Mouse (Mus musculus) embryonic facial prominence, embryonic 10.5 days (tissue): ENCODE measurements around the gene Ubxn6. TPM values are rescaled to one million over a fixed set of nuclear protein-coding genes. Genes with fewer than 3 reads are reported as not detected.
A peak's percentile ranks its signal among the peaks of the same experiment; 100 is the strongest.
"Not testable (repeated sequence)": the region's sequence is repeated elsewhere in the genome, so short reads cannot be mapped to it uniquely, and the experiment has no call there.

ENCODE experiments used
- DNase-seq: peaks from one replicate; pipeline ENCODE4 v3.0.0-alpha.2; 2017; ENCODE audit warnings: low spot score
- H3K27ac ChIP-seq: fragments of 300-500 bp; sonication (generic); replicated peaks from 2 replicates; pipeline ENCODE4 v1.5.1; 2016; ENCODE audit warnings: mild to moderate bottlenecking
- H3K27me3 ChIP-seq: fragments of 300-500 bp; sonication (generic); replicated peaks from 2 replicates; pipeline ENCODE4 v1.6.1; 2016; ENCODE audit warnings: low read depth, mild to moderate bottlenecking; ENCODE audit not compliant: poor library complexity, severe bottlenecking
- H3K36me3 ChIP-seq: fragments of 300-500 bp; sonication (generic); replicated peaks from 2 replicates; pipeline ENCODE4 v1.6.1; 2016; ENCODE audit warnings: mild to moderate bottlenecking, moderate library complexity
- H3K4me1 ChIP-seq: fragments of 300-500 bp; sonication (generic); 2 replicates; pipeline ENCODE4 v1.6.1; 2016
- H3K4me3 ChIP-seq: fragments of 300-500 bp; sonication (generic); 2 replicates; pipeline ENCODE4 v1.5.1; 2016; ENCODE audit warnings: mild to moderate bottlenecking, moderate library complexity
- H3K9me3 ChIP-seq: fragments of 300-500 bp; sonication (generic); 2 replicates; pipeline ENCODE4 v1.6.1; 2016; ENCODE audit warnings: mild to moderate bottlenecking
- WGBS: fragments of 180-500 bp; shearing (Covaris S2); methylation state at CpG from one replicate; pipeline ENCODE4 v1.1.7; 2016; 5-methylcytosine and 5-hydroxymethylcytosine counted together
- polyA plus RNA-seq: library from polyadenylated mRNA; unstranded; fragments of >200 nt; fragmentation: Nextera tagmentation; extraction: Ambion mirVana; gene quantifications from 2 replicates; pipeline ENCODE4 v1.2.1, GENCODE M21; 2016

Ubxn6 gene
- polyA plus RNA-seq, 1 experiment from 2014 or later = 36.8 TPM

DNA sequence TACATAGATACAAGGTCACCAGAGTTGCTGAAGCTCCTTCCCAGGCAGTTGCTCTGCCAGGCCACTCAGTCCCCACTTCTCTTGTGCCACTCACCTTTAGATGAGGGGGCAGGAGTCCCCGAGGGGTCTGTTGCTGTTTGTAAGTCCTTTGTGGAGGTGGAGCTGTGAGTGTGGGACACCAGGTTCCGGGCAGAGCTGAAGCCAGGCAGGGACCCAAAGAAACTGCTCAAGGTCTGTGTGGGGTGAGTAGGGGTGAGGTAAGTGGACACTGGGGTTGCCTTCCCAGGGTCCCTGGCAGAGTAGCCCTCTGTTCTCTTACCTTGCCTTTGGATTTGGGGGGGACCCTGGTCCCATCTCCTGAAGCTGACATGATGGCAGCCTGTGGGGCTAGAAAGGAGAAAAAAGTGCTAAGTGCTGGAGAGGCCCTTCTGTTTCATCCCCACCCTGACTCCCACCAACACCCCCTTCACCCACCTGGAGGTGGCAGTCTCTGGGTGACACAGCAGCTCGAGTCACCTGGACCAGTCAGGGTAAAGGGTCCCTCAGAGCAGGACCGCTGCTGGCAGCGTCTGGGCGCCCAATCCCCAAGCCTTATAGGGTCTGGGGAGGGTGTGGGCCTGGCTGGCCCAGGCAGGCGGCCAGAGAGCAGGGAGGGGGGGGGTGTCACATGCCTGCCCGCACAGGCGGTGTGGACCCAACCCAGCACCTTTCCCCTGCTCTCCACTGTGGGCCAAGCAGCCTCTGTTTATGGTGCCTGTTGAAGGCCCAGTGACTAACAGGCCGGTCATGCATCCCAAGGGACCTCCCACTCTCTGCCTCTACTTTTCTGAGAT, 34.6 kb upstream of the Ubxn6 start, which contains the start of gene Plin4:
Plin4 (minus strand) TSS at position 585 of the 833 bp plus-strand sequence.
- H3K4me3 ChIP-seq = peak within 1 kb of the TSS; percentile 18; the same call in 1 of the 2 replicates
- 60% methylated on average over 10 of the region's 10 CpGs for WGBS
- peak within 1 kb of the TSS; percentile 6; the same call in 1 of the 2 replicates for H3K27ac ChIP-seq
- no peaks in the 10 kb centered on the region for H3K27me3 ChIP-seq
- no peaks in the 10 kb centered on the region for H3K9me3 ChIP-seq
- DNase-seq = no peak
- peaks cover 10% of the 10 kb centered on the region; the same call in 1 of the 2 replicates for H3K36me3 ChIP-seq
- no peaks in the 10 kb centered on the region for H3K4me1 ChIP-seq

- Histone ChIP-seq H3K27ac (no peak overlapping the region), H3K4me3 (no peak overlapping the region), H3K36me3 (peaks cover 17% of the 10 kb centered on the region), H3K27me3 (no peaks in the 10 kb centered on the region), H3K9me3 (no peaks in the 10 kb centered on the region), H3K4me1 (no peaks in the 10 kb centered on the region)
- DNase-seq = no peak
- 85% methylated on average over 6 of the region's 6 CpGs for WGBS
Measured at GRCm38 (mm10) chr17:56108334-56109044, 33.7 kb upstream of the Ubxn6 start.

DNA sequence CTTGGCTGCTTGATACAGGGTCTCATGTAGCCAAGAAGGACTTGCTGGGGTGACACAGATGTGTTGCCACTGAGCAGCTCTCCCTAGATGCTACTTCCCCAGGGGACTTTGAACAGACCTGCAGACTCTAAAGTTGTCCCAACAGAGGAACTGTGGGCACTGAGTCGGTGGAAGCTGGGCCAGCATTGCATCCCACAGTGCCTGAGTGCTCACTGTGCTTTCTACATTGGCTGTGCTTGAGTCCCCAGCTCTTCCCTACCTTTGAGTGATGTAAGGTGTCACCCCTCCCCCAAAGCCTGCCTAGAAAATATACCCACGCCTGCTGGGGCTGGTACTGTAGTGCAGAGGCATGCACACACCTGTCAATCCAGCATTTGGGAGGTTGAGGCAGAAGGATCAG, 32.9 kb upstream of the Ubxn6 start:
- H3K36me3 ChIP-seq = peaks cover 24% of the 10 kb centered on the region
- no peaks in the 10 kb centered on the region for H3K4me1 ChIP-seq
- no peak for DNase-seq
- no peaks in the 10 kb centered on the region for H3K9me3 ChIP-seq
- H3K27me3 ChIP-seq = no peaks in the 10 kb centered on the region
- no peak overlapping the region for H3K4me3 ChIP-seq
- no peak overlapping the region for H3K27ac ChIP-seq
- 65% methylated on average over 2 of the region's 2 CpGs for WGBS

- WGBS = 78% methylated on average over 4 of the region's 4 CpGs
Measured at GRCm38 (mm10) chr17:56106981-56107380, 32.2 kb upstream of the Ubxn6 start.

GRCm38 (mm10) chr17:56106436-56106835, 31.6 kb upstream of the Ubxn6 start:
- H3K4me3 ChIP-seq, H3K27ac ChIP-seq, H3K27me3 ChIP-seq, DNase-seq, H3K9me3 ChIP-seq, H3K4me1 ChIP-seq: not testable (repeated sequence)
- peaks cover 37% of the 10 kb centered on the region for H3K36me3 ChIP-seq
- 91% methylated on average over 4 of the region's 4 CpGs for WGBS

More at GRCm38 (mm10) chr17:56106981-56107380, 32.2 kb upstream of the Ubxn6 start:
- DNase-seq = no peak
- no peaks in the 10 kb centered on the region for H3K27me3 ChIP-seq
- H3K9me3 ChIP-seq = no peaks in the 10 kb centered on the region
- H3K36me3 ChIP-seq = peaks cover 32% of the 10 kb centered on the region
- no peak overlapping the region for H3K27ac ChIP-seq
- no peak overlapping the region for H3K4me3 ChIP-seq
- H3K4me1 ChIP-seq = no peaks in the 10 kb centered on the region

DNA sequence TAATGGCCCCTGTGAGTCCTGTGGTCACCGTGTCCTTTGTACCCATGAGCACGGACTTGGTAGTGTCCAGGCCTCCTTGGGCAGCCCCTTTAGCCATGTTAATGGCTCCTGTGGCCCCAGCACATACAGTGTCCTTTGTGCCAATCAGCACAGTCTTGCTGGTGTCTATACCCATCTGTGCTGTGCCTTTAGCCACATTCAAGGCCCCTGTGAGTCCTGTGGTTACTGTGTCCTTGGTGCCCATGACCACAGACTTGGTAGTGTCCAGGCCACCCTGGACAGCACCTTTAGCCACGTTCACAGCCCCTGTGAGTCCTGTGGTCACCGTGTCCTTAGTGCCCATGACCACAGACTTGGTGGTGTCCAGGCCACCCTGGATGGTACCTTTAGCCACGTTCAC, 30.0 kb upstream of the Ubxn6 start:
- H3K27ac ChIP-seq, H3K9me3 ChIP-seq, H3K4me3 ChIP-seq, H3K4me1 ChIP-seq, DNase-seq, H3K27me3 ChIP-seq: not testable (repeated sequence)
- peaks cover 54% of the 10 kb centered on the region for H3K36me3 ChIP-seq
- WGBS = 96% methylated on average over 3 of the region's 5 CpGs

DNA sequence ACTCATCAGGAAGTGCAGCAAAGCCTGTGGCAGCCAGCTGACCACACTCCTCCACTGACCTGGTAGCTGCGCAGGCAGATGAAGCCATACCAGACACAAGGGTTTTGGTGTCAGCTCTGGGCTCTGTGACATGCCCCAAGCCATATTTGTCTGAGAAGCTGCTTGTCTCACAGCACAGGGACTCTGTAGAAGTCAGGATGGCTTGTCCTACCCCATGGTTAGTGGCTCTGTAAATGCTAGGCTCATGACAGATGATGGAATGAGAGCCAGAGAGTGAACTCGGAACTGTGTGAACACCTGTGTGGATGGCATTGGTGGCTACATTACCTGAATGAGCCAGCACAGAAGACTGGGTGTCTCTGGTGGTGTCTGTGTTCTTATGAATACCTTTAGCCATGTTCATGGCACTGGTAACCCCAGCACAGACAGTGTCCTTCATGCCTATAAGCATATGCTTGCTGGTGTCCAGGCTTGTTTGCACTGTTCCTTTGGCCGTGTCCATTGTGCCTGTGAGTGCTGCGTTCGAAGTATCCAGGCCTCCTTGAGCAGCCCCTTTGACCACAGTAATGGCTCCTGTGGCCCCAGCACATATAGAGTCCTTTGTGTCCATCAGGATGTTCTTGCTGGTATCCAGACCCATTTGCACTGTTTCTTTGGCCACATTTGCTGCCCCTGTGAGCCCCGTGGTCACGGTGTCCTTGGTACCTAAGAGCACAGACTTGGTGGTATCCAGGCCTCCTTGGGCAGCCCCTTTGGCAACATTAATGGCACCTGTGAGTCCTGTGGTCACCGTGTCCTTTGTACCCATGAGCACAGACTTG, 28.8 kb upstream of the Ubxn6 start:
- Histone ChIP-seq H3K27ac (no peak overlapping the region), H3K4me3 (no peak overlapping the region), H3K36me3 (peaks cover 65% of the 10 kb centered on the region), H3K9me3 (no peaks in the 10 kb centered on the region), H3K27me3 (no peaks in the 10 kb centered on the region), H3K4me1 (no peaks in the 10 kb centered on the region)
- DNase-seq = no peak
- WGBS = 94% methylated on average over 8 of the region's 8 CpGs

DNA sequence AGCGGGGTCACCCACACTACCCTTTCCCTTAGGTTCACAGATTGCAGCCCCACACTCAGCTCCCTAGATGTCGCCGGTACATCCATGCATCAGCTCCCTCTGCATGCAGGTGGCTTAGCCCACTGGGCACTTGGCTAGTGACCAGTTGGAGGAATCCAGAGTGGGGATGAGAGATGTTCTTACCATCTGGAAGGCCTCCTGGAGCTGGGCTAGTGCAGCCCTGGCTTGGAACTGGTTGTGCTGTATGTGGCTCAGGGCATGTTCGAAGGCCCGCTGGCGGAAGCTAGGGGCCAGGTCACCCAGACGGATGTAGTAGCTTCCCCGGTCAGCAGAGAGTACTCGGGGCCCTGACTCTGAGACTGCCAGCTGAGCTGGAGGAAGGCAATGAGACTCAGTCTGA, 28.1 kb upstream of the Ubxn6 start:
- Histone ChIP-seq H3K27ac (no peak overlapping the region), H3K9me3 (no peaks in the 10 kb centered on the region), H3K4me3 (no peak overlapping the region), H3K36me3 (peaks cover 73% of the 10 kb centered on the region), H3K4me1 (no peaks in the 10 kb centered on the region), H3K27me3 (no peaks in the 10 kb centered on the region)
- 94% methylated on average over 9 of the region's 9 CpGs for WGBS
- no peak for DNase-seq

DNA sequence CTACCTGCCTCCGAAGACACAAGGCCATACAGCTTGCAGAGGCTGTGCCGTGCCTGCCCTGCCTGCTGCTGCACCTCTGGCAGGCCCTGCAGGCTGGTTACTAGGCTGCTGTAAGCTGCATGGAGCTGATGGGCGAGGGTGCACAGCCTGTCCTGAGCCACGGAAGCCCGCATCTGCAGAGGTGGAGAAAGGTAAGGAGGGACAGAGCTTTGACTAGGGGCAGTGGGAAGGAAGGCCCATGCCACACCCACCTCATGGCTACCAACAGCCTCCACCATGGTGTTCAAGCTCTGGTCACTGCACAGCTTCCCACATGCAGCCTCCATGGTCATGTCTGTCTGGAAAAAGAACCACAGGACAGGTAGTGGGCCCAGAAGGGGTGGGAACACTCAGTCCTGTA, 27.3 kb upstream of the Ubxn6 start:
- peaks cover 74% of the 10 kb centered on the region for H3K36me3 ChIP-seq

GRCm38 (mm10) chr17:56100811-56101210, 26.0 kb upstream of the Ubxn6 start:
- Histone ChIP-seq H3K36me3 (peaks cover 84% of the 10 kb centered on the region), H3K27ac (no peak overlapping the region), H3K4me3 (no peak overlapping the region), H3K4me1 (no peaks in the 10 kb centered on the region), H3K9me3 (no peaks in the 10 kb centered on the region), H3K27me3 (no peaks in the 10 kb centered on the region)
- WGBS = 86% methylated on average over 3 of the region's 3 CpGs
- no peak for DNase-seq

More for the DNA sequence above, 27.3 kb upstream of the Ubxn6 start:
- no peaks in the 10 kb centered on the region for H3K9me3 ChIP-seq
- DNase-seq = no peak
- H3K4me1 ChIP-seq = no peaks in the 10 kb centered on the region
- 93% methylated on average over 5 of the region's 5 CpGs for WGBS
- no peak overlapping the region for H3K27ac ChIP-seq
- H3K27me3 ChIP-seq = no peaks in the 10 kb centered on the region
- no peak overlapping the region for H3K4me3 ChIP-seq

- no peak for DNase-seq
- 89% methylated on average over 15 of the region's 15 CpGs for WGBS
- Histone ChIP-seq H3K36me3 (peaks cover 98% of the 10 kb centered on the region), H3K4me3 (no peak overlapping the region), H3K9me3 (no peaks in the 10 kb centered on the region), H3K4me1 (no peaks in the 10 kb centered on the region), H3K27me3 (no peaks in the 10 kb centered on the region), H3K27ac (no peak overlapping the region)
Measured at GRCm38 (mm10) chr17:56098711-56099572, 24.1 kb upstream of the Ubxn6 start.
